Mouse (Mus musculus): Measurements from ENCODE around the gene Lrrc36. TPM values are rescaled to one million over a fixed set of nuclear protein-coding genes. Genes with fewer than 3 reads are reported as not detected.
A peak's percentile ranks its signal among the peaks of the same experiment; 100 is the strongest.

The Lrrc36 gene
- polyA plus RNA-seq, 1 experiment from 2014 or later, result 0.11 TPM

- ATAC-seq (no peak), DNase-seq (no peak)
- Histone ChIP-seq H3K36me3 (replicated peaks; ENCODE audit: insufficient read depth, low read length) (no peaks in the 10 kb centered on the region), H3K27ac (ENCODE audit: low read depth) (no peak overlapping the region), H3K9ac (replicated peaks) (no peak overlapping the region), H3K4me3 (ENCODE audit: low read depth, low read length) (no peak overlapping the region), H3K4me2 (ENCODE audit: low read depth, low read length) (no peak overlapping the region), H3K27me3 (ENCODE audit: insufficient read depth, low read length) (peaks cover 4% of the 10 kb centered on the region), H3K9me3 (ENCODE audit: low read length) (no peaks in the 10 kb centered on the region), H3K4me1 (ENCODE audit: insufficient read depth) (no peaks in the 10 kb centered on the region)
- 76% methylated on average over 2 of the region's 2 CpGs for WGBS (ENCODE audit: insufficient replicate concordance)
- TF ChIP-seq CTCF (IDR thresholded peaks at IDR 0.05; ENCODE audit: low read depth), result peak; percentile 25; the same call in 1 of the 2 replicates
- TF ChIP-seq EP300 (IDR thresholded peaks at IDR 0.05; ENCODE audit: low read depth), result no peak
These were observed 5.6 kb downstream of the Lrrc36 start for GRCm38 (mm10) chr8:105418992-105419391.

- TF ChIP-seq CTCF (IDR thresholded peaks at IDR 0.05; ENCODE audit: low read depth), result no peak
- no peak for TF ChIP-seq EP300 (IDR thresholded peaks at IDR 0.05; ENCODE audit: low read depth)
- WGBS (ENCODE audit: insufficient replicate concordance), result 87% methylated on average over 4 of the region's 4 CpGs
- Histone ChIP-seq H3K4me1 (ENCODE audit: insufficient read depth) (no peaks in the 10 kb centered on the region), H3K27me3 (ENCODE audit: insufficient read depth, low read length) (no peaks in the 10 kb centered on the region), H3K4me2 (ENCODE audit: low read depth, low read length) (no peak overlapping the region), H3K9ac (replicated peaks) (no peak overlapping the region), H3K4me3 (ENCODE audit: low read depth, low read length) (no peak overlapping the region), H3K36me3 (replicated peaks; ENCODE audit: insufficient read depth, low read length) (no peaks in the 10 kb centered on the region), H3K27ac (ENCODE audit: low read depth) (no peak overlapping the region), H3K9me3 (ENCODE audit: low read length) (no peaks in the 10 kb centered on the region)
- DNase-seq, result no peak
- ATAC-seq, result no peak
These were observed 6.4 kb downstream of the Lrrc36 start for GRCm38 (mm10) chr8:105419800-105420199.

- no peak overlapping the region for H3K4me3 ChIP-seq (ENCODE audit: low read depth, low read length)
- H3K27me3 ChIP-seq (ENCODE audit: insufficient read depth, low read length), result no peaks in the 10 kb centered on the region
- H3K9me3 ChIP-seq (ENCODE audit: low read length), result no peaks in the 10 kb centered on the region
- WGBS (ENCODE audit: insufficient replicate concordance), result 65% methylated on average over 1 of the region's 1 CpGs
- no peaks in the 10 kb centered on the region for H3K4me1 ChIP-seq (ENCODE audit: insufficient read depth)
- ATAC-seq, result no peak
- no peak overlapping the region for H3K4me2 ChIP-seq (ENCODE audit: low read depth, low read length)
- no peak overlapping the region for H3K9ac ChIP-seq (replicated peaks)
- H3K36me3 ChIP-seq (replicated peaks; ENCODE audit: insufficient read depth, low read length), result no peaks in the 10 kb centered on the region
- no peak for TF ChIP-seq CTCF (IDR thresholded peaks at IDR 0.05; ENCODE audit: low read depth)
- TF ChIP-seq EP300 (IDR thresholded peaks at IDR 0.05; ENCODE audit: low read depth), result no peak
- no peak for DNase-seq
- H3K27ac ChIP-seq (ENCODE audit: low read depth), result no peak overlapping the region
These were observed 8.6 kb downstream of the Lrrc36 start for GRCm38 (mm10) chr8:105422006-105422405.

GRCm38 (mm10) chr8:105426878-105427277 lies 13.5 kb downstream of the Lrrc36 start:
- 36% methylated on average over 6 of the region's 6 CpGs for WGBS (ENCODE audit: insufficient replicate concordance)
- ATAC-seq, result no peak
- TF ChIP-seq CTCF (IDR thresholded peaks at IDR 0.05; ENCODE audit: low read depth) (no peak), EP300 (IDR thresholded peaks at IDR 0.05; ENCODE audit: low read depth) (no peak)
- no peak for DNase-seq
- no peak overlapping the region for H3K9ac ChIP-seq (replicated peaks)
- no peaks in the 10 kb centered on the region for H3K27me3 ChIP-seq (ENCODE audit: insufficient read depth, low read length)
- H3K4me1 ChIP-seq (ENCODE audit: insufficient read depth), result no peaks in the 10 kb centered on the region
- H3K4me2 ChIP-seq (ENCODE audit: low read depth, low read length), result no peak overlapping the region
- no peaks in the 10 kb centered on the region for H3K9me3 ChIP-seq (ENCODE audit: low read length)
- H3K36me3 ChIP-seq (replicated peaks; ENCODE audit: insufficient read depth, low read length), result no peaks in the 10 kb centered on the region
- H3K4me3 ChIP-seq (ENCODE audit: low read depth, low read length), result no peak overlapping the region
- no peak overlapping the region for H3K27ac ChIP-seq (ENCODE audit: low read depth)

- Histone ChIP-seq H3K9ac (replicated peaks) (no peak overlapping the region), H3K4me3 (ENCODE audit: low read depth, low read length) (no peak overlapping the region), H3K4me1 (ENCODE audit: insufficient read depth) (no peaks in the 10 kb centered on the region), H3K27me3 (ENCODE audit: insufficient read depth, low read length) (no peaks in the 10 kb centered on the region), H3K9me3 (ENCODE audit: low read length) (no peaks in the 10 kb centered on the region), H3K27ac (ENCODE audit: low read depth) (no peak overlapping the region), H3K36me3 (replicated peaks; ENCODE audit: insufficient read depth, low read length) (no peaks in the 10 kb centered on the region), H3K4me2 (ENCODE audit: low read depth, low read length) (no peak overlapping the region)
- no peak for DNase-seq
- WGBS (ENCODE audit: insufficient replicate concordance), result 70% methylated on average over 7 of the region's 7 CpGs
- ATAC-seq, result no peak
- TF ChIP-seq EP300 (IDR thresholded peaks at IDR 0.05; ENCODE audit: low read depth) (no peak), CTCF (IDR thresholded peaks at IDR 0.05; ENCODE audit: low read depth) (no peak)
These were observed 18.6 kb downstream of the Lrrc36 start for GRCm38 (mm10) chr8:105431743-105432515.

- Histone ChIP-seq H3K4me1 (ENCODE audit: insufficient read depth) (no peaks in the 10 kb centered on the region), H3K9ac (replicated peaks) (no peak overlapping the region), H3K36me3 (replicated peaks; ENCODE audit: insufficient read depth, low read length) (no peaks in the 10 kb centered on the region), H3K4me3 (ENCODE audit: low read depth, low read length) (no peak overlapping the region), H3K27me3 (ENCODE audit: insufficient read depth, low read length) (no peaks in the 10 kb centered on the region), H3K4me2 (ENCODE audit: low read depth, low read length) (no peak overlapping the region), H3K27ac (ENCODE audit: low read depth) (no peak overlapping the region), H3K9me3 (ENCODE audit: low read length) (no peaks in the 10 kb centered on the region)
- no peak for ATAC-seq
- 68% methylated on average over 6 of the region's 6 CpGs for WGBS (ENCODE audit: insufficient replicate concordance)
- no peak for DNase-seq
- TF ChIP-seq EP300 (IDR thresholded peaks at IDR 0.05; ENCODE audit: low read depth) (no peak), CTCF (IDR thresholded peaks at IDR 0.05; ENCODE audit: low read depth) (no peak)
These were observed 19.6 kb downstream of the Lrrc36 start for GRCm38 (mm10) chr8:105433021-105433420.

All from liver, postnatal 0 days (tissue).